Mouse (Mus musculus): ENCODE results near the gene Mrm3. TPM values are rescaled to one million over a fixed set of nuclear protein-coding genes. Genes with fewer than 3 reads are reported as not detected.
"Not testable (repeated sequence)": the region's sequence is repeated elsewhere in the genome, so short reads cannot be mapped to it uniquely, and the experiment has no call there.

The Mrm3 gene
- polyA plus RNA-seq (2014; fragmentation: Nextera tagmentation; extraction: Ambion mirVana), result 18.6 and 18.8 TPM in 2 replicates

DNA sequence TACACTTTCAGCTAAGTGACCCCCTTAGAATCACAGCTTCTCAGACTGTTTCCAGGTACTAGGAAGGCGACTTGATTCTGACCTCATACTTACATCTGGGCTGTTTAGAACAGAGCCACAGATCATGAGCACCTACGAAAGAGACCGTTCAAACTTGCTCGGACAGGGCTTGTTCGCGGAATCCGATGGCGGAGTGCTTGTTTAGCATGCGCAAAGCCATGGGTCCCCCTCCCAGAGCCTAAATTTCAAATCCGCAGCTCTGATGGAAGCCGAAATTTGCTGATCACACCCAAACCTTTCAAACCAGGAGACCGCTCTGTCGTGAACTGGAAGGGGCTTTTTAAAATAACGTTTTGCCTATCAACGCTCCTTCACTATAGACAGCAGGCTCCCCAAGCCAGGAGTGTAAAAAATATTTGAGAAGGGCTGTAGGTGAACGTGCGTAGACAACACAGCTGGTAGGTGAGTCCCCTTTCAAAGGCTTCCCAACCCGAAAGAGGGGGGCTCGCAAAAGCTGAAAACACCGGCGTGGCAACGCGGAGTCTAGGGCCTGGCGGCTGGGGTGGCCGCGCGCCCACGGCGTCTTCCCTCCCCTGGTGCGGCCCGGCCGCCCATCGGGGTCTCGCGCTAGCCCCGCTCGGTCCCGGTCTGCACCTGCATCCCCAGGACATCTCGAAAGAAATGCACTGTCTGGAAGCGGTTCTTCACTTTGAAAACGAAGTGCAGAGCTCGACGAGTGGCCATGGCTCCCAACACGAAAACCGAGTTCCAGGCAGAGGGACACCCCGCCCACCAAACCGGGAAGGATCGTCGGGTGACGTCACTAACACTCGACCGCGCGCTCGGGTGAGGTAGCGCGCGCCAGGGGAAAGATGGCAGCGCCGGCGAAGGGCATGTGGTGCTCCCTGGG, at the start of gene Mrm3, which contains the start of gene Glod4:
Gene Mrm3, plus strand, starts transcription at position 815 of the 910 bp plus-strand sequence.
Gene Glod4, minus strand, starts transcription at position 825 of the 910 bp plus-strand sequence.
- under 1% methylated on average over 61 of the region's 61 CpGs for WGBS
- Histone ChIP-seq H3K4me2 (ENCODE audit: low read depth) (peak within 1 kb of the TSS; percentile 91), H3K27me3 (ENCODE audit: control insufficient read depth, insufficient read depth, low read length) (no peaks in the 10 kb centered on the region), H3K4me1 (ENCODE audit: control insufficient read depth, insufficient read depth, low read length) (peaks cover 10% of the 10 kb centered on the region), H3K36me3 (ENCODE audit: control insufficient read depth, insufficient read depth, low read length) (no peaks in the 10 kb centered on the region; the same call in 1 of the 2 replicates), H3K9me3 (ENCODE audit: control insufficient read depth, low read length) (no peaks in the 10 kb centered on the region), H3K27ac (ENCODE audit: low read depth, low read length) (no peak within 1 kb of the TSS), H3K4me3 (ENCODE audit: low read depth, low read length) (peak within 1 kb of the TSS; percentile 76), H3K9ac (ENCODE audit: low read length) (peak within 1 kb of the TSS; percentile 76)
- ATAC-seq (ENCODE audit: insufficient read depth, low FRiP score, low TSS enrichment), result peak; percentile 74
- DNase-seq (ENCODE audit: low spot score), result peak; percentile 95

GRCm38 (mm10) chr11:76196275-76196976, 47.1 kb upstream of the Mrm3 start:
- Histone ChIP-seq H3K9ac (ENCODE audit: low read length) (no peak overlapping the region), H3K4me1 (ENCODE audit: control insufficient read depth, insufficient read depth, low read length) (no peaks in the 10 kb centered on the region)
- ATAC-seq (ENCODE audit: insufficient read depth, low FRiP score, low TSS enrichment), result no peak

DNA sequence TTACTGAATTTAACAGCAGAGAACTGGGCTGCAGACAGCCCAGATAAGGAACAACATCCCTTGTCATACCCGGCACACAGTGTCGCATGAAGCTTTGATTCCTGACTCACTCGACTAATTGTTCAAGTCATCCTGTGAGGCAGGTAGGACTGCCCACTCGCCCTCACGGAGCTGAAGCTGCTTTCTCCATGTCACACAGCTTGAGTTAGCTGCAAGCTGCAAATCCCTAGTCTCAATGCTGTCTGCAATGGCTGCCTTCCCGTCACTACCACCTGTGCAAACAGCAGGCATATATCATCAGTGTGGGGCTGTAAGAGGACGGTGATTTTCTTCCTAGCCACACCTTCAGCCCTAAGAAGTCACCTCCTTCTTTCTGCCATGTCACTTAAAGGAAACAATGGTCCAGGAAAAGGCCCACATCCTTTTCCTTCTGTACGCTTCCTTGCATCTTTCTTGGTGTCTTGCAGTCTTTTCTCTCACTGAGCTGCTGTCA, 46.5 kb upstream of the Mrm3 start:
- 0 out of 2 replicates have a peak, but pooled peaks cover 2% of the 10 kb centered on the region for H3K4me1 ChIP-seq (ENCODE audit: control insufficient read depth, insufficient read depth, low read length)
- no peak overlapping the region for H3K4me3 ChIP-seq (ENCODE audit: low read depth, low read length)
- H3K4me2 ChIP-seq (ENCODE audit: low read depth), result no peak overlapping the region
- H3K9me3 ChIP-seq (ENCODE audit: control insufficient read depth, low read length), result no peaks in the 10 kb centered on the region
- H3K9ac ChIP-seq (ENCODE audit: low read length), result no peak overlapping the region
- no peak for DNase-seq (ENCODE audit: low spot score)
- no peak for ATAC-seq (ENCODE audit: insufficient read depth, low FRiP score, low TSS enrichment)
- H3K27ac ChIP-seq (ENCODE audit: low read depth, low read length), result no peak overlapping the region
- no peaks in the 10 kb centered on the region for H3K36me3 ChIP-seq (ENCODE audit: control insufficient read depth, insufficient read depth, low read length)
- no peaks in the 10 kb centered on the region; the same call in 1 of the 2 replicates for H3K27me3 ChIP-seq (ENCODE audit: control insufficient read depth, insufficient read depth, low read length)
- 50% methylated on average over 8 of the region's 8 CpGs for WGBS

More at GRCm38 (mm10) chr11:76196275-76196976, 47.1 kb upstream of the Mrm3 start:
- H3K27ac ChIP-seq (ENCODE audit: low read depth, low read length), result no peak overlapping the region
- no peaks in the 10 kb centered on the region for H3K9me3 ChIP-seq (ENCODE audit: control insufficient read depth, low read length)
- WGBS, result 64% methylated on average over 8 of the region's 8 CpGs
- no peaks in the 10 kb centered on the region; the same call in 1 of the 2 replicates for H3K27me3 ChIP-seq (ENCODE audit: control insufficient read depth, insufficient read depth, low read length)
- DNase-seq (ENCODE audit: low spot score), result no peak
- H3K4me3 ChIP-seq (ENCODE audit: low read depth, low read length), result no peak overlapping the region
- no peaks in the 10 kb centered on the region for H3K36me3 ChIP-seq (ENCODE audit: control insufficient read depth, insufficient read depth, low read length)
- H3K4me2 ChIP-seq (ENCODE audit: low read depth), result no peak overlapping the region

DNA sequence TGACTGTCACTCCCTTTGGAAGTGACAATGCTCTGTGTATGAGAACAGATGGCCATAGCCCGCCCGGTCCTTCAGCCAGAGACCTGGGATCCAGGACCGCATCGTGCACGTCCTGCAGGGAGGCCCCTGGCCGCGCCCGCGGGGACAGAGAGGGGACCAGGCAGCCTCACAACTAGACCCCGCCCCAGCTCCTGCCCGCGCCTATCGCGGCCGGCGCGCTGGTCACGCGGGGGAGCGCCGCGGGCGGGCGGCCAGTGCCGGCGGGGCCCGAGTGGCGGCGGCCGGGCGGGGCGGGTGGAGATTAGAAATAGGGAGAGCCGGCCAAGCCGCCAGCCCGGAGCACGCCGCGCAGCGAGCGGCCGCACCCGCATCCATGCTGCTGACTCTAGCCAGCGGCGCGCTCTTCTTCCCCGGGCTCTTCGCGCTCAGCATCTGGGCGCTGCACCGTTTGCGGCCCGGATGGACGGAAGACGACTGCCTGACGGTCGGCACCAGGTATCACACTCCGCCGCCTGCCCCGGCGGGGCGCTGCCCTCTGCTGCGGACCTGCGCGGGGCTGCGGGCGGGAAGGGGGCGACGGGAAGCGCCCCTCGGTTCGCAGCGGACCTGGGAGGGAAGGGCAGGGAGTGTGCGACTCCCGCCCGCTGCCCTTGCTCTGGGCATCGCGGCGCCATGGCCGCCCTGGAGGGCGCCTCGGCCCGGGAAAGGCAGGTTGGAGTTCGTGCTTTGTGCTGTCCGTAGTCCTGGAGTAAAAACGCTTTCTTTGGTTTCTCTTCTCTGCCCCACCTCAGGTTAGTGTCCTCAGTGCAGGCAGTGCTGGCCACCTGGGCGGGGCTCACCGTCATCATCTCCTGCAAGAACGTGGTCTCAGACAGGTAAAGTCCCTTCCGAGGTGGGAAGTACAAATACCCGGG, 41.5 kb upstream of the Mrm3 start:
- WGBS, result under 1% methylated on average over 68 of the region's 90 CpGs
- Histone ChIP-seq H3K4me2 (ENCODE audit: low read depth) (peak overlapping the region; percentile 61), H3K27me3 (ENCODE audit: control insufficient read depth, insufficient read depth, low read length) (no peaks in the 10 kb centered on the region; the same call in 1 of the 2 replicates), H3K9me3 (ENCODE audit: control insufficient read depth, low read length) (no peaks in the 10 kb centered on the region), H3K4me1 (ENCODE audit: control insufficient read depth, insufficient read depth, low read length) (peaks cover 8% of the 10 kb centered on the region; the same call in 1 of the 2 replicates), H3K27ac (ENCODE audit: low read depth, low read length) (peak overlapping the region; percentile 3; the same call in 1 of the 2 replicates), H3K4me3 (ENCODE audit: low read depth, low read length) (peak overlapping the region; percentile 48), H3K9ac (ENCODE audit: low read length) (peak overlapping the region; percentile 66), H3K36me3 (ENCODE audit: control insufficient read depth, insufficient read depth, low read length) (no peaks in the 10 kb centered on the region)
- DNase-seq (ENCODE audit: low spot score) (peak; percentile 89), ATAC-seq (ENCODE audit: insufficient read depth, low FRiP score, low TSS enrichment) (peak; percentile 96)

DNA sequence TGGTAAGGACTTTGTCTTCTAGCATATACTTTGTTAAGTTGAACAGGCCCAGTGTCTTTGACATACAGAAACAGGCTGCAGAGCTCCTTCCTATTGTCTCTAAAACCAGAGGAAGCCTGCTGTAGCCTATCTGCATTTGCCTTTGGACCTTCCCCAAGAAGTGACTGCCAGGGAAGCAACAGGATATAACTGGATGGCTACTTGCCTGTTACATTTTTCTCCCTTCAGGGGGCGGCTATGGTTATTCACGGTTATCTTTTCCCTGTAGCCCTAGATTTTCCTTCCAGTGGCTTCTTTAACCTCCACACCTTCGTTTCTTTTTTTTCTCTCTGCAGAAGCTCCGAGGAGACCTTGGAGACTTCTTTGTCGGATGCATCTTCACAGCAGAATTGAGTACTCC, 36.7 kb upstream of the Mrm3 start:
- WGBS, result 87% methylated on average over 5 of the region's 5 CpGs
- Histone ChIP-seq H3K27ac (ENCODE audit: low read depth, low read length) (no peak overlapping the region), H3K9ac (ENCODE audit: low read length) (no peak overlapping the region), H3K27me3 (ENCODE audit: control insufficient read depth, insufficient read depth, low read length) (no peaks in the 10 kb centered on the region), H3K4me1 (ENCODE audit: control insufficient read depth, insufficient read depth, low read length) (peaks cover 6% of the 10 kb centered on the region; the same call in 1 of the 2 replicates), H3K4me2 (ENCODE audit: low read depth) (no peak overlapping the region), H3K9me3 (ENCODE audit: control insufficient read depth, low read length) (no peaks in the 10 kb centered on the region), H3K4me3 (ENCODE audit: low read depth, low read length) (no peak overlapping the region), H3K36me3 (ENCODE audit: control insufficient read depth, insufficient read depth, low read length) (peaks cover 4% of the 10 kb centered on the region; the same call in 1 of the 2 replicates)
- no peak for ATAC-seq (ENCODE audit: insufficient read depth, low FRiP score, low TSS enrichment)
- DNase-seq (ENCODE audit: low spot score), result no peak

- H3K4me3 ChIP-seq (ENCODE audit: low read depth, low read length), result no peak overlapping the region
- ATAC-seq (ENCODE audit: insufficient read depth, low FRiP score, low TSS enrichment) (no peak), DNase-seq (ENCODE audit: low spot score) (no peak)
- no peaks in the 10 kb centered on the region for H3K4me1 ChIP-seq (ENCODE audit: control insufficient read depth, insufficient read depth, low read length)
- no peak overlapping the region for H3K9ac ChIP-seq (ENCODE audit: low read length)
- H3K27ac ChIP-seq (ENCODE audit: low read depth, low read length), result no peak overlapping the region
- no peaks in the 10 kb centered on the region for H3K27me3 ChIP-seq (ENCODE audit: control insufficient read depth, insufficient read depth, low read length)
- H3K9me3 ChIP-seq (ENCODE audit: control insufficient read depth, low read length), result no peaks in the 10 kb centered on the region
- H3K36me3 ChIP-seq (ENCODE audit: control insufficient read depth, insufficient read depth, low read length), result peaks cover 16% of the 10 kb centered on the region
- WGBS, result 94% methylated on average over 13 of the region's 13 CpGs
- no peak overlapping the region for H3K4me2 ChIP-seq (ENCODE audit: low read depth)
Observed at GRCm38 (mm10) chr11:76210228-76210985, 33.1 kb upstream of the Mrm3 start.

DNA sequence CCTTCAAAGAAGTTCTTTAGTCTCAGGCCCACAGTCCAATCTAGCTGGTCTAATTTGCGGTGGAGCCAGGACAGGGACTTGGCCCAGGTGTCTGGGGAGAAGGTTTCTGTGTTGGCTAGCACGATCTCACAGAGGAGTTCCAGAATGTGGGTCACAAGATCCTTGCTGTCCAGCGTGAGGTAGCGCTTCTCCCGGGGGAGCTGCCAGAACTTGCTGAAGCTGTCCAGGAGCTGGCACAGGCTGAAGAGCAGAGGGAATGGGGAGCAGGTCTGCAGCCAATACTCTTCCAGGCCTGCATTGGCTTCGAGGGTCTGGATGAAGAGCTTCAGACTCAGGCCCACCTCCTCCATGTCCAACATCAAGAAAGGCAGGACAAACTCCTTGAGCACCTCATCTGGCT, 31.9 kb upstream of the Mrm3 start:
- H3K4me1 ChIP-seq (ENCODE audit: control insufficient read depth, insufficient read depth, low read length); H3K9ac ChIP-seq (ENCODE audit: low read length); ATAC-seq (ENCODE audit: insufficient read depth, low FRiP score, low TSS enrichment); H3K9me3 ChIP-seq (ENCODE audit: control insufficient read depth, low read length); H3K27ac ChIP-seq (ENCODE audit: low read depth, low read length); H3K4me3 ChIP-seq (ENCODE audit: low read depth, low read length); H3K27me3 ChIP-seq (ENCODE audit: control insufficient read depth, insufficient read depth, low read length); H3K4me2 ChIP-seq (ENCODE audit: low read depth); DNase-seq (ENCODE audit: low spot score): not testable (repeated sequence)
- WGBS, result 87% methylated on average over 5 of the region's 6 CpGs
- H3K36me3 ChIP-seq (ENCODE audit: control insufficient read depth, insufficient read depth, low read length), result peaks cover 16% of the 10 kb centered on the region

Measured in neural tube, embryonic 11.5 days (tissue).